9 mouse cellular contexts compared by ENCODE assay signal in the genomic region with DNA sequence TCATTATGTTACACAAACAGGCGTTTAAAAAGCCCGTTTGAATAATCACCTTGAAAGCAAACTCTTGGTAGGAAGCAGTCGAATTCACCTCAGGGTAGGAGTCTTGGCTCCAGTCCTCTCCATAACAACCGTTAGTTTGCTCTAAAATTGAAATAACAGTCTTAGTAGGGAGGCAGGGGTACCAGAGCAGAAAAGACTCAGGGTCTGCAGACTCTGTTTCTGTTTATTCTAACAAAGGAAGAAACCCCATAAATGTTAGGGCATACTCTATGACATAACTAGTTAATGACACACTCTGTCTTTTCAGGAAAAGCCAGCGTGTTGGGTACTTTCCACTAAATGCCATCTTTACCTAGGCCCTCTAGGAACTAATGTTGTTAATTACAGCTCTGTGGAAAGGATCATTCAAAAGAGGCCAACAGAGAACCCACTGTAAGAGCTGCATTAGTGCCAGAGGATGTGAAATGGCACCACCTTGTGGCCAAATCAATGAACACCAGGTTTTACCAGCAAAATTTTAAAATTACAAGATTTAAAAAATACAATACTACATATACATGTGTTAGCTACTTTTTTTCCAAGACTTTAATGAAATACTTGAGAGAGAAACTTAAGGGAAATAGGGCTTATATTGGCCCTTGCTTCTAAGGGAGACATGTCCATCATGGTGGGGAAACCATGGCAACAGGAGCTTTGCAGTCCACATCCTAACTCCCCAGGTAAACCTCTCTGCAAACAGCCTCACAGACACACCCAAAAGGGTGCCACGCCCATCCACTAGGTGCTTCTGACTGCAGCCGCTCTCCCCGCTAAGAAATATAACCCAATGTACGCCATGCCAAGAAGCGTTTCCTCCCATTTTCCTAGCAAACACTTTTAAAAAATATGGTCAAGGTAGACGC. TPM values are rescaled to one million over a fixed set of nuclear protein-coding genes. Genes with fewer than 3 reads are reported as not detected.
DNase-seq lines count a peak whose midpoint lies in the region; ATAC-seq and TF ChIP-seq lines count a peak whose summit lies in the region.
"Had no signal": no experiment of that assay in that cellular context is flagged by ENCODE, and none has a peak within 500 bp of the region (broad histone marks: within the 10 kb centered on the region; RNA-seq: fewer than 3 reads in every experiment).

No protein-coding gene starts in this region.

- WGBS in liver, embryonic 12.5 days (ENCODE audit: insufficient replicate concordance), result 52% methylated on average over 11 of the region's 11 CpGs
- WGBS in embryonic facial prominence, embryonic 14.5 days, result 51% methylated on average over 11 of the region's 11 CpGs
- WGBS in hindbrain, embryonic 13.5 days, result 58% methylated on average over 11 of the region's 11 CpGs
- 59% methylated on average over 11 of the region's 11 CpGs for WGBS in midbrain, embryonic 12.5 days

- ATAC-seq in liver, embryonic 12.5 days, result no peak
- peak; percentile 64; the same call in 1 of the 2 replicates for ATAC-seq in embryonic facial prominence, embryonic 14.5 days (ENCODE audit: low read depth)
- ATAC-seq in hindbrain, embryonic 13.5 days (ENCODE audit: low FRiP score), result peak; percentile 83
- peak; percentile 73 for ATAC-seq in midbrain, embryonic 12.5 days (ENCODE audit: low FRiP score, low read depth)

- H3K4me3 ChIP-seq in liver, embryonic 12.5 days, result no peak overlapping the region
- no peak overlapping the region for H3K4me3 ChIP-seq in embryonic facial prominence, embryonic 14.5 days (ENCODE audit: low read depth, low read length)
- H3K4me3 ChIP-seq in hindbrain, embryonic 13.5 days, result no peak overlapping the region
- H3K4me3 ChIP-seq in left cerebral cortex, adult 2 months, result no peak overlapping the region
- no peak overlapping the region for H3K4me3 ChIP-seq in midbrain, embryonic 12.5 days
- H3K4me3 ChIP-seq: lung, embryonic 15.5 days had no signal

- H3K4me1 ChIP-seq in liver, embryonic 12.5 days, result 0 out of 2 replicates have a peak, but pooled peaks cover 3% of the 10 kb centered on the region
- no peaks in the 10 kb centered on the region for H3K4me1 ChIP-seq in embryonic facial prominence, embryonic 14.5 days (ENCODE audit: control insufficient read depth, insufficient read depth, low read length)
- peaks cover 7% of the 10 kb centered on the region; the same call in 1 of the 2 replicates for H3K4me1 ChIP-seq in hindbrain, embryonic 13.5 days (replicated peaks)
- peaks cover 6% of the 10 kb centered on the region; the same call in 1 of the 2 replicates for H3K4me1 ChIP-seq in midbrain, embryonic 12.5 days

- no peak overlapping the region for H3K9ac ChIP-seq in liver, embryonic 12.5 days
- no peak overlapping the region for H3K9ac ChIP-seq in embryonic facial prominence, embryonic 14.5 days (ENCODE audit: low read depth, low read length)
- peak overlapping the region; percentile 13; the same call in 1 of the 2 replicates for H3K9ac ChIP-seq in hindbrain, embryonic 13.5 days
- H3K9ac ChIP-seq in midbrain, embryonic 12.5 days (replicated peaks), result no peak overlapping the region
- H3K9ac ChIP-seq: lung, embryonic 15.5 days had no signal

- no peaks in the 10 kb centered on the region for H3K27me3 ChIP-seq in liver, embryonic 12.5 days (replicated peaks)
- no peaks in the 10 kb centered on the region for H3K27me3 ChIP-seq in embryonic facial prominence, embryonic 14.5 days (replicated peaks; ENCODE audit: control insufficient read depth, insufficient read depth, low read length)
- H3K27me3 ChIP-seq in hindbrain, embryonic 13.5 days, result no peaks in the 10 kb centered on the region
- H3K27me3 ChIP-seq in midbrain, embryonic 12.5 days, result no peaks in the 10 kb centered on the region
- H3K27me3 ChIP-seq: lung, embryonic 15.5 days had no signal

- peak; percentile 72; the same call in 1 of the 2 replicates for TF ChIP-seq CTCF in brain, embryonic 14.5 days (IDR thresholded peaks at IDR 0.05; ENCODE audit: borderline replicate concordance, extremely low read depth, insufficient read depth, insufficient read length)
- TF ChIP-seq CTCF in left cerebral cortex, adult 2 months (IDR thresholded peaks at IDR 0.05), result peak; percentile 93

- no peaks in the 10 kb centered on the region for H3K36me3 ChIP-seq in liver, embryonic 12.5 days
- no peaks in the 10 kb centered on the region for H3K36me3 ChIP-seq in embryonic facial prominence, embryonic 14.5 days (ENCODE audit: control insufficient read depth, insufficient read depth, low read length)
- no peaks in the 10 kb centered on the region for H3K36me3 ChIP-seq in hindbrain, embryonic 13.5 days
- no peaks in the 10 kb centered on the region for H3K36me3 ChIP-seq in midbrain, embryonic 12.5 days
- H3K36me3 ChIP-seq: lung, embryonic 15.5 days had no signal

- no peak overlapping the region for H3K4me2 ChIP-seq in liver, embryonic 12.5 days
- no peak overlapping the region for H3K4me2 ChIP-seq in embryonic facial prominence, embryonic 14.5 days (ENCODE audit: low read depth, low read length)
- H3K4me2 ChIP-seq in hindbrain, embryonic 13.5 days, result no peak overlapping the region
- H3K4me2 ChIP-seq in midbrain, embryonic 12.5 days (replicated peaks), result no peak overlapping the region
- H3K4me2 ChIP-seq: lung, embryonic 15.5 days had no signal

- no peak for TF ChIP-seq POLR2A in brain, embryonic 14.5 days (IDR thresholded peaks at IDR 0.05; ENCODE audit: borderline replicate concordance, extremely low read depth, insufficient read depth, insufficient read length, poor library complexity, severe bottlenecking)

- H3K27ac ChIP-seq in liver, embryonic 12.5 days, result no peak overlapping the region
- H3K27ac ChIP-seq in embryonic facial prominence, embryonic 14.5 days (replicated peaks; ENCODE audit: low read depth, low read length), result peak overlapping the region; percentile 53
- H3K27ac ChIP-seq in hindbrain, embryonic 13.5 days, result no peak overlapping the region; the same call in 1 of the 2 replicates
- H3K27ac ChIP-seq in left cerebral cortex, adult 2 months, result no peak overlapping the region
- H3K27ac ChIP-seq in midbrain, embryonic 12.5 days (replicated peaks), result 0 out of 2 replicates have a peak overlapping the region, but pooled peaks have one; percentile 30
- H3K27ac ChIP-seq: lung, embryonic 15.5 days had no signal

- intact Hi-C loops in left cerebral cortex, adult 2 months (cut with DNase I), result loop anchor here (1.0 kb wide), 2 partner anchors 110 to 134 kb away; a partner anchor contains a TSS

- peak; percentile 41 for DNase-seq in liver
- peak; percentile 89 for DNase-seq in brain, embryonic 14.5 days (ENCODE audit: low read depth)
- DNase-seq in embryonic facial prominence, embryonic 14.5 days (ENCODE audit: low spot score), result peak; percentile 85
- peak; percentile 50 to 60 for DNase-seq in left cerebral cortex, adult 2 months (ENCODE audit: extremely low spot score in 1 of 2, low spot score in 2 of 2)
- peak; percentile 38 to 57 for DNase-seq in spleen, postnatal 36 days (ENCODE audit: low spot score in 2 of 2)

- no peaks in the 10 kb centered on the region for H3K9me3 ChIP-seq in liver, embryonic 12.5 days (replicated peaks)
- H3K9me3 ChIP-seq in embryonic facial prominence, embryonic 14.5 days (ENCODE audit: control insufficient read depth, low read length), result no peaks in the 10 kb centered on the region
- no peaks in the 10 kb centered on the region for H3K9me3 ChIP-seq in hindbrain, embryonic 13.5 days
- no peaks in the 10 kb centered on the region for H3K9me3 ChIP-seq in midbrain, embryonic 12.5 days
- H3K9me3 ChIP-seq: lung, embryonic 15.5 days had no signal

RNA-seq across cellular contexts. Expression of a gene that starts 26.2 kb away (rescaled TPM):
- polyA plus RNA-seq in liver, embryonic 12.5 days (2016; fragmentation: Nextera tagmentation; extraction: Ambion mirVana), result 2.2 and 3.1 TPM in 2 replicates
- 0.09 and 0.34 TPM in 2 replicates for polyA plus RNA-seq in brain, embryonic 14.5 days (2012; rRNA removed)
- not detected in 2 replicates for polyA plus RNA-seq in embryonic facial prominence, embryonic 14.5 days (2014; fragmentation: Nextera tagmentation; extraction: Ambion mirVana)
- polyA plus RNA-seq in hindbrain, embryonic 13.5 days (2015; fragmentation: Nextera tagmentation; extraction: Ambion mirVana), result 0.16 and 0.19 TPM in 2 replicates
- under 1 TPM; 0.23 to 0.88 TPM for total RNA-seq in left cerebral cortex, adult 2 months (2021)
- polyA plus RNA-seq in midbrain, embryonic 12.5 days (2016; fragmentation: Nextera tagmentation; extraction: Ambion mirVana), result 0.05 and 0.30 TPM in 2 replicates

Comparison
In these comparisons a context has a peak if more than half of its experiments do, and no peak if none do; other contexts are left out.
1. H3K27ac ChIP-seq: peak in embryonic facial prominence, embryonic 14.5 days (single experiment) and midbrain, embryonic 12.5 days (single experiment); none in liver, embryonic 12.5 days (single experiment), hindbrain, embryonic 13.5 days (single experiment) and left cerebral cortex, adult 2 months (single experiment).
2. Peak in every context shown above with its lines, with median percentiles within 50 percentile points of each other: DNase-seq.